Comparison of ENCODE assay signal across 26 mouse cellular contexts in genomic region chr4:46146881-46147280, GRCm38 (mm10). TPM values are rescaled to one million over a fixed set of nuclear protein-coding genes. Genes with fewer than 3 reads are reported as not detected.
DNase-seq lines count a peak whose midpoint lies in the region; ATAC-seq lines count a peak whose summit lies in the region.
"Had no signal": no experiment of that assay in that cellular context is flagged by ENCODE, and none has a peak within 500 bp of the region (broad histone marks: within the 10 kb centered on the region; RNA-seq: fewer than 3 reads in every experiment).

No protein-coding gene starts in this region.

- no peak overlapping the region for H3K9ac ChIP-seq in intestine, embryonic 16.5 days (ENCODE audit: low read depth, low read length)
- H3K9ac ChIP-seq: forebrain, embryonic 13.5 days; heart, embryonic 12.5 days; heart, embryonic 15.5 days; hindbrain, embryonic 13.5 days had no signal

- no peaks in the 10 kb centered on the region for H3K4me1 ChIP-seq in intestine, embryonic 16.5 days (ENCODE audit: control insufficient read depth, insufficient read depth, low read length)
- H3K4me1 ChIP-seq: forebrain, embryonic 10.5 days; forebrain, embryonic 13.5 days; heart, embryonic 12.5 days; heart, embryonic 15.5 days; hindbrain, embryonic 10.5 days; hindbrain, embryonic 13.5 days had no signal

- H3K27ac ChIP-seq in intestine, embryonic 16.5 days (ENCODE audit: low read length): no peak overlapping the region
- H3K27ac ChIP-seq: forebrain, embryonic 10.5 days; forebrain, embryonic 13.5 days; heart, embryonic 15.5 days; hindbrain, embryonic 10.5 days; hindbrain, embryonic 13.5 days had no signal

- H3K4me2 ChIP-seq in intestine, embryonic 16.5 days (ENCODE audit: low read depth, low read length): no peak overlapping the region
- H3K4me2 ChIP-seq: forebrain, embryonic 13.5 days; heart, embryonic 12.5 days; heart, embryonic 15.5 days; hindbrain, embryonic 13.5 days had no signal

- intact Hi-C loops in left cerebral cortex, postnatal 14 days (cut with DNase I): no loop called here

- no peaks in the 10 kb centered on the region for H3K27me3 ChIP-seq in intestine, embryonic 16.5 days (replicated peaks; ENCODE audit: control insufficient read depth, insufficient read depth, low read length)
- H3K27me3 ChIP-seq: forebrain, embryonic 13.5 days; heart, embryonic 12.5 days; heart, embryonic 15.5 days; hindbrain, embryonic 13.5 days; Patski had no signal

- WGBS in intestine, embryonic 16.5 days: 95% methylated on average over 1 of the region's 1 CpGs

- peak; percentile 87 for ATAC-seq in frontal cortex, adult (ENCODE audit: low TSS enrichment)
- ATAC-seq in intestine, embryonic 16.5 days: no peak
- ATAC-seq: forebrain, embryonic 13.5 days; forebrain, embryonic 16.5 days; hindbrain, embryonic 16.5 days; Patski had no signal

- H3K4me3 ChIP-seq in intestine, embryonic 16.5 days (ENCODE audit: low read length): no peak overlapping the region
- H3K4me3 ChIP-seq: forebrain, embryonic 10.5 days; forebrain, embryonic 13.5 days; heart, embryonic 12.5 days; heart, embryonic 15.5 days; hindbrain, embryonic 10.5 days; hindbrain, embryonic 13.5 days had no signal

- no peak for DNase-seq in frontal cortex, postnatal 14 days (ENCODE audit: low spot score in 2 of 2)
- DNase-seq in left cerebral cortex, postnatal 14 days (ENCODE audit: low spot score in 2 of 2): peak; percentile 20 to 62
- DNase-seq in left cerebral cortex, adult 11 months (ENCODE audit: low spot score): no peak
- peak; percentile 21 for DNase-seq in right cerebral cortex, adult 18-20 months
- no peak for DNase-seq in right cerebral cortex, postnatal 25 days
- DNase-seq: adrenal gland, postnatal 10 days; adrenal gland, postnatal 36 days; cerebellum, adult 11 months; cerebellum, adult 2 months; cerebellum, adult 9-11 months; cerebellum, postnatal 36 days; gastrocnemius, postnatal 25 days; heart, adult 18-20 months; heart, postnatal 10 days; heart, postnatal 36 days had no signal

- no peaks in the 10 kb centered on the region for H3K36me3 ChIP-seq in intestine, embryonic 16.5 days (ENCODE audit: control insufficient read depth, insufficient read depth, low read length)

- H3K9me3 ChIP-seq in intestine, embryonic 16.5 days (ENCODE audit: control insufficient read depth, low read length): no peaks in the 10 kb centered on the region
- H3K9me3 ChIP-seq: forebrain, embryonic 10.5 days; forebrain, embryonic 13.5 days; heart, embryonic 12.5 days; heart, embryonic 15.5 days; hindbrain, embryonic 10.5 days; hindbrain, embryonic 13.5 days had no signal

RNA-seq across cellular contexts. Expression of gene Tstd2, which starts 8.4 kb away (rescaled TPM):
- 10 to 100 TPM; 12.9 to 18.1 TPM for total RNA-seq in left cerebral cortex, postnatal 14 days (2021)
- 21.5 and 25.3 TPM in 2 replicates for polyA plus RNA-seq in intestine, embryonic 16.5 days (2015; fragmentation: Nextera tagmentation; extraction: Ambion mirVana)

RNA-seq across cellular contexts. Expression of gene Ncbp1, which starts 8.5 kb away (rescaled TPM):
- total RNA-seq in left cerebral cortex, postnatal 14 days (2021): 10 to 100 TPM; 48.8 to 53.2 TPM
- 57.4 and 63.0 TPM in 2 replicates for polyA plus RNA-seq in intestine, embryonic 16.5 days (2015; fragmentation: Nextera tagmentation; extraction: Ambion mirVana)

RNA-seq across cellular contexts. Expression of gene Xpa, which starts 49.2 kb away (rescaled TPM):
- 10 to 100 TPM; 11.5 to 11.8 TPM for total RNA-seq in left cerebral cortex, postnatal 14 days (2021)
- 16.3 and 17.0 TPM in 2 replicates for polyA plus RNA-seq in intestine, embryonic 16.5 days (2015; fragmentation: Nextera tagmentation; extraction: Ambion mirVana)

Comparison
In these comparisons a context has a peak if more than half of its experiments do, and no peak if none do; other contexts are left out.
1. DNase-seq: peak in left cerebral cortex, postnatal 14 days (2 of 2) and right cerebral cortex, adult 18-20 months (single experiment); none in frontal cortex, postnatal 14 days (0 of 2), left cerebral cortex, adult 11 months (single experiment) and right cerebral cortex, postnatal 25 days (single experiment).